Mouse (Mus musculus) testis, adult 10 weeks (tissue): ENCODE measurements around the gene Wdr13. TPM values are rescaled to one million over a fixed set of nuclear protein-coding genes. Genes with fewer than 3 reads are reported as not detected.

ENCODE experiments used
- polyA plus RNA-seq: library from polyadenylated mRNA; stranded (reverse); fragments of 350-450 nt; fragmentation: Illumina TruSeq; extraction: RNeasy Lipid Tissue Mini Kit (QIAGEN cat#74804); gene quantifications from one replicate; pipeline ENCODE4 v1.2.3, GENCODE M21; 2014; ENCODE audit warnings: low read depth, low replicate concordance

The Wdr13 gene
- polyA plus RNA-seq = 10.0 TPM

GRCm38 (mm10) chrX:8132017-8132976, at the start of gene Wdr13:
Gene Wdr13 (minus strand): TSS chrX:8132892.

GRCm38 (mm10) chrX:8175504-8176385, 43.1 kb upstream of the Wdr13 start, which contains the start of gene Tbc1d25:
Gene Tbc1d25 (minus strand): TSS chrX:8176181.

GRCm38 (mm10) chrX:8145153-8145991, 12.7 kb upstream of the Wdr13 start, which contains the start of gene Rbm3:
Gene Rbm3 (minus strand): TSS chrX:8145880.

GRCm38 (mm10) chrX:8090346-8090953, 42.2 kb downstream of the Wdr13 start, which contains the start of gene Was:
Gene Was (minus strand): TSS chrX:8090498.

GRCm38 (mm10) chrX:8074430-8075014, 58.2 kb downstream of the Wdr13 start, which contains the start of gene Suv39h1:
Gene Suv39h1 (minus strand): TSS chrX:8074760.

Other genes starting within 250 kb of the Wdr13 start
- 1.7 TPM for gene Slc35a2, start 248.9 kb downstream of the Wdr13 start, polyA plus RNA-seq
- gene Pqbp1, start 233.6 kb downstream of the Wdr13 start, polyA plus RNA-seq = 2.6 TPM
- gene Timm17b, start 233.5 kb downstream of the Wdr13 start, polyA plus RNA-seq = 1.5 TPM
- not detected for gene Gm10491, start 225.1 kb downstream of the Wdr13 start, polyA plus RNA-seq
- not detected for gene Gm10490, start 223.3 kb downstream of the Wdr13 start, polyA plus RNA-seq
- not detected for gene Pcsk1n, start 213.1 kb downstream of the Wdr13 start, polyA plus RNA-seq
- gene Eras, start 204.3 kb downstream of the Wdr13 start, polyA plus RNA-seq = 0.20 TPM
- 9.8 TPM for gene Hdac6, start 185.0 kb downstream of the Wdr13 start, polyA plus RNA-seq
- gene Gata1, start 154.8 kb downstream of the Wdr13 start, polyA plus RNA-seq = 3.4 TPM
- gene Glod5, start 114.4 kb downstream of the Wdr13 start, polyA plus RNA-seq = 0.62 TPM
- gene Suv39h1, start 58.1 kb downstream of the Wdr13 start, polyA plus RNA-seq = 8.2 TPM
- gene Was, start 42.4 kb downstream of the Wdr13 start, polyA plus RNA-seq = 0.10 TPM
- gene Rbm3, start 13.0 kb upstream of the Wdr13 start, polyA plus RNA-seq = 99.1 TPM
- 0.59 TPM for gene Tbc1d25, start 43.3 kb upstream of the Wdr13 start, polyA plus RNA-seq
- gene Ebp, start 60.6 kb upstream of the Wdr13 start, polyA plus RNA-seq = 9.1 TPM
- gene Porcn, start 73.6 kb upstream of the Wdr13 start, polyA plus RNA-seq = 2.8 TPM
- 2.8 TPM for gene Ftsj1, start 119.5 kb upstream of the Wdr13 start, polyA plus RNA-seq
- 3.0 TPM for gene Slc38a5, start 138.2 kb upstream of the Wdr13 start, polyA plus RNA-seq
- 1.8 TPM for gene Ssxb10, start 194.5 kb upstream of the Wdr13 start, polyA plus RNA-seq
- gene Ssxb9, start 234.1 kb upstream of the Wdr13 start, polyA plus RNA-seq = not detected